Mouse (Mus musculus) embryo, embryonic 11.5 days (tissue): Measurements from ENCODE around the gene Olfr118.
"Not testable (repeated sequence)": the region's sequence is repeated elsewhere in the genome, so short reads cannot be mapped to it uniquely, and the experiment has no call there.

Experiments
- DNase-seq: peaks from one replicate; pipeline ENCODE4 v3.0.0-alpha.2; 2012; ENCODE audit warnings: low read depth, low spot score

Gene Olfr118

GRCm38 (mm10) chr17:37666688-37667087 lies at the start of gene Olfr118:
Olfr118 (plus strand) TSS chr17:37666988.
- DNase-seq = no peak

- no peak for DNase-seq
Observed at GRCm38 (mm10) chr17:37627009-37627408, 39.8 kb upstream of the Olfr118 start, which contains the start of the genes Olfr115 and Olfr116. Olfr115 (minus strand) TSS chr17:37627109. Olfr116 (minus strand) TSS chr17:37627199.

- DNase-seq = no peak
Observed at GRCm38 (mm10) chr17:37663682-37664081, 3.1 kb upstream of the Olfr118 start, which contains the start of gene Olfr117. Olfr117 (minus strand) TSS chr17:37663782.

GRCm38 (mm10) chr17:37696264-37696663 lies 29.5 kb downstream of the Olfr118 start, which contains the start of gene Olfr119:
Olfr119 (plus strand) TSS chr17:37696564.
- not testable (repeated sequence) for DNase-seq

GRCm38 (mm10) chr17:37721508-37721907 lies 54.7 kb downstream of the Olfr118 start, which contains the start of gene Olfr120:
Olfr120 (plus strand) TSS chr17:37721808.
- DNase-seq = no peak
